Mouse (Mus musculus) CH12.LX (cell line): ENCODE measurements at regions not wholly inside any gene's neighbourhood (a gene's known extent, or its start where the extent isn't known, plus 50 kb on each side); places are given as distances from the start of the nearest gene placed in this dataset.

Experiments
- DNase-seq: peaks from one replicate; pipeline ENCODE4 v3.0.0-alpha.2; 2013; ENCODE audit errors: extremely low read depth
- H3K27ac ChIP-seq: 2 replicates; pipeline ENCODE4 v1.5.1; 2012; ENCODE audit warnings: low read depth, mild to moderate bottlenecking, control low read depth, moderate library complexity; ENCODE audit not compliant: insufficient read depth
- H3K27me3 ChIP-seq: replicated peaks from 2 replicates; pipeline ENCODE3; 2012; ENCODE audit warnings: inconsistent platforms
- H3K36me3 ChIP-seq, 2 experiments: replicated peaks in 1 of 2; 2 replicates each; pipeline versions ENCODE3 to v1.6.1; 2012; ENCODE audit warnings: inconsistent platforms in 1 of 2, low read length in 1 of 2, mild to moderate bottlenecking in 1 of 2, mixed read lengths in 1 of 2, moderate library complexity in 1 of 2; ENCODE audit not compliant: control insufficient read depth in 1 of 2, insufficient read depth in 1 of 2
- H3K4me1 ChIP-seq, 2 experiments: 2 replicates each; pipeline ENCODE4 v1.6.1; 2012; ENCODE audit warnings: inconsistent platforms in 1 of 2, moderate library complexity in 1 of 2; ENCODE audit not compliant: insufficient read depth in 2 of 2, control insufficient read depth in 1 of 2
- H3K4me2 ChIP-seq: 2 replicates; pipeline ENCODE4 v1.6.1; 2012; ENCODE audit warnings: low read depth, mild to moderate bottlenecking, control low read depth; ENCODE audit not compliant: poor library complexity, insufficient read depth, severe bottlenecking
- H3K4me3 ChIP-seq, 3 experiments: fragments of 150-350 bp in 1 of 3; sonication (generic) in 1 of 3; replicated peaks in 1 of 3; 2 replicates each; pipeline versions ENCODE3 to v1.5.1; 2011 to 2012; ENCODE audit warnings: low read depth in 2 of 3, low read length in 2 of 3, mild to moderate bottlenecking in 2 of 3, moderate library complexity in 2 of 3, control low read depth in 1 of 3, improper control_type of control experiment in 1 of 3, inconsistent platforms in 1 of 3, mixed read lengths in 1 of 3; ENCODE audit not compliant: poor library complexity in 1 of 3
- H3K79me2 ChIP-seq: replicated peaks from 2 replicates; pipeline ENCODE4 v1.6.1; 2012; ENCODE audit warnings: mild to moderate bottlenecking, moderate library complexity; ENCODE audit not compliant: control insufficient read depth, poor library complexity, insufficient read depth, severe bottlenecking; ENCODE audit errors: extremely low read depth
- H3K9ac ChIP-seq: 2 replicates; pipeline ENCODE4 v1.6.1; 2012; ENCODE audit warnings: low read depth, mild to moderate bottlenecking, control low read depth, moderate library complexity; ENCODE audit not compliant: insufficient read depth
- H3K9me3 ChIP-seq: replicated peaks from 2 replicates; pipeline ENCODE3; 2012; ENCODE audit warnings: low read length, inconsistent platforms, mixed read lengths
- BHLHE40 ChIP-seq: IDR thresholded peaks from 2 replicates; pipeline ENCODE4 v1.6.1; 2011; ENCODE audit warnings: mild to moderate bottlenecking, low read depth, low read length, improper control_type of control experiment
- CHD1 ChIP-seq: IDR thresholded peaks from 2 replicates; pipeline ENCODE4 v1.6.1; 2012; ENCODE audit warnings: low read depth, low read length, improper control_type of control experiment, inconsistent platforms
- CTCF ChIP-seq, 2 experiments: IDR thresholded peaks in 1 of 2; conservative IDR thresholded peaks in 1 of 2; 2 replicates each; pipeline ENCODE4 v1.5.1; 2011 to 2012; ENCODE audit warnings: low read depth in 2 of 2, low read length in 2 of 2, improper control_type of control experiment in 1 of 2, inconsistent platforms in 1 of 2, mild to moderate bottlenecking in 1 of 2, moderate library complexity in 1 of 2
- E2F4 ChIP-seq: IDR thresholded peaks from 2 replicates; pipeline ENCODE4 v1.6.1; 2011; ENCODE audit warnings: low read depth, low read length, improper control_type of control experiment; ENCODE audit not compliant: insufficient replicate concordance
- ELF1 ChIP-seq: IDR thresholded peaks from 2 replicates; pipeline ENCODE4 v1.6.1; 2014; ENCODE audit warnings: low read depth, mild to moderate bottlenecking, inconsistent platforms, low read length, improper control_type of control experiment
- EP300 ChIP-seq: IDR thresholded peaks from 2 replicates; pipeline ENCODE4 v1.6.1; 2011; ENCODE audit warnings: low read length, improper control_type of control experiment
- ETS1 ChIP-seq: conservative IDR thresholded peaks from 2 replicates; pipeline ENCODE4 v1.6.1; 2012; ENCODE audit warnings: low read depth, mild to moderate bottlenecking, inconsistent platforms, low read length, improper control_type of control experiment, moderate library complexity
- GABPA ChIP-seq: IDR thresholded peaks from 2 replicates; pipeline ENCODE4 v1.6.1; 2012; ENCODE audit warnings: low read depth, low read length, improper control_type of control experiment, inconsistent platforms; ENCODE audit not compliant: insufficient replicate concordance
- HCFC1 ChIP-seq: IDR thresholded peaks from 2 replicates; pipeline ENCODE4 v1.6.1; 2012; ENCODE audit warnings: low read depth, mild to moderate bottlenecking, inconsistent platforms, low read length, improper control_type of control experiment
- JUN ChIP-seq: IDR thresholded peaks from 2 replicates; pipeline ENCODE4 v1.6.1; 2011; ENCODE audit warnings: low read depth, mild to moderate bottlenecking, low read length, improper control_type of control experiment, moderate library complexity; ENCODE audit not compliant: insufficient read depth
- JUND ChIP-seq: conservative IDR thresholded peaks from 2 replicates; pipeline ENCODE4 v1.6.1; 2011; ENCODE audit warnings: low read depth, low read length, improper control_type of control experiment
- KAT2A ChIP-seq: IDR thresholded peaks from 2 replicates; pipeline ENCODE4 v1.6.1; 2012; ENCODE audit warnings: low read length, improper control_type of control experiment, inconsistent platforms; ENCODE audit not compliant: insufficient replicate concordance
- MAX ChIP-seq: IDR thresholded peaks from 2 replicates; pipeline ENCODE4 v1.6.1; 2011; ENCODE audit warnings: low read length, improper control_type of control experiment
- MAZ ChIP-seq: IDR thresholded peaks from 2 replicates; pipeline ENCODE4 v1.6.1; 2012; ENCODE audit warnings: low read depth, mild to moderate bottlenecking, inconsistent platforms, low read length, improper control_type of control experiment, moderate library complexity
- MEF2A ChIP-seq: IDR thresholded peaks from 2 replicates; pipeline ENCODE4 v1.6.1; 2014; ENCODE audit warnings: low read depth, mild to moderate bottlenecking, inconsistent platforms, low read length, improper control_type of control experiment, borderline replicate concordance
- MXI1 ChIP-seq: IDR thresholded peaks from 2 replicates; pipeline ENCODE4 v1.6.1; 2011; ENCODE audit warnings: mild to moderate bottlenecking, low read depth, low read length, improper control_type of control experiment
- MYC ChIP-seq: IDR thresholded peaks from 2 replicates; pipeline ENCODE4 v1.6.1; 2011; ENCODE audit warnings: low read depth, mild to moderate bottlenecking, improper control_type of control experiment, low read length
- NELFE ChIP-seq: IDR thresholded peaks from 2 replicates; pipeline ENCODE4 v1.6.1; 2011; ENCODE audit warnings: low read depth, low read length, improper control_type of control experiment
- NRF1 ChIP-seq: IDR thresholded peaks from 2 replicates; pipeline ENCODE4 v1.6.1; 2014; ENCODE audit warnings: low read depth, mild to moderate bottlenecking, inconsistent platforms, low read length, improper control_type of control experiment, moderate library complexity
- PAX5 ChIP-seq: IDR thresholded peaks from 2 replicates; pipeline ENCODE4 v1.6.1; 2012; ENCODE audit warnings: low read length, inconsistent platforms, mixed read lengths
- POLR2A ChIP-seq: IDR thresholded peaks from 2 replicates; pipeline ENCODE4 v1.6.1; 2011; ENCODE audit warnings: low read depth, mild to moderate bottlenecking, improper control_type of control experiment, low read length
- RAD21 ChIP-seq: IDR thresholded peaks from 2 replicates; pipeline ENCODE4 v1.6.1; 2011; ENCODE audit warnings: low read depth, mild to moderate bottlenecking, low read length, improper control_type of control experiment, moderate library complexity
- RCOR1 ChIP-seq: conservative IDR thresholded peaks from 2 replicates; pipeline ENCODE4 v1.6.1; 2012; ENCODE audit warnings: low read depth, mild to moderate bottlenecking, inconsistent platforms, low read length, improper control_type of control experiment
- SIN3A ChIP-seq: IDR thresholded peaks from 2 replicates; pipeline ENCODE4 v1.6.1; 2012; ENCODE audit warnings: low read length, improper control_type of control experiment, inconsistent platforms
- TBP ChIP-seq: conservative IDR thresholded peaks from 2 replicates; pipeline ENCODE4 v1.6.1; 2011; ENCODE audit warnings: low read depth, low read length, improper control_type of control experiment
- TCF12 ChIP-seq: IDR thresholded peaks from 2 replicates; pipeline ENCODE4 v1.6.1; 2014; ENCODE audit warnings: low read depth, mild to moderate bottlenecking, inconsistent platforms, low read length, improper control_type of control experiment
- UBTF ChIP-seq: IDR thresholded peaks from 2 replicates; pipeline ENCODE4 v1.6.1; 2012; ENCODE audit warnings: low read depth, mild to moderate bottlenecking, inconsistent platforms, low read length, improper control_type of control experiment, moderate library complexity
- USF1 ChIP-seq: IDR thresholded peaks from 2 replicates; pipeline ENCODE4 v1.6.1; 2014; ENCODE audit warnings: low read depth, mild to moderate bottlenecking, inconsistent platforms, low read length, improper control_type of control experiment
- USF2 ChIP-seq: conservative IDR thresholded peaks from 2 replicates; pipeline ENCODE4 v1.6.1; 2011; ENCODE audit warnings: low read depth, low read length, improper control_type of control experiment
- ZC3H11A ChIP-seq: IDR thresholded peaks from 2 replicates; pipeline ENCODE4 v1.6.1; 2012; ENCODE audit warnings: low read depth, mild to moderate bottlenecking, inconsistent platforms, low read length, improper control_type of control experiment
- ZKSCAN1 ChIP-seq: IDR thresholded peaks from 2 replicates; pipeline ENCODE4 v1.6.1; 2012; ENCODE audit warnings: low read depth, inconsistent platforms, low read length, improper control_type of control experiment, borderline replicate concordance
- ZMIZ1 ChIP-seq: IDR thresholded peaks from 2 replicates; pipeline ENCODE4 v1.6.1; 2012; ENCODE audit warnings: low read depth, mild to moderate bottlenecking, inconsistent platforms, low read length, improper control_type of control experiment
- ZNF384 ChIP-seq: IDR thresholded peaks from 2 replicates; pipeline ENCODE4 v1.6.1; 2012; ENCODE audit warnings: low read depth, low read length, improper control_type of control experiment, inconsistent platforms
- dilution Hi-C: fragments of 300-500 bp; cut with MboI; formaldehyde crosslinking; loops from 2 replicates; pipeline ENCODE4 v1.14.3; 2020; ENCODE audit warnings: low sequenced_read_pairs; ENCODE audit not compliant: extremely low pct_unique_long_range_greater_than_20kb, extremely low pct_ligation_motif_present
- in situ Hi-C: fragments of 300-500 bp; cut with MboI; formaldehyde crosslinking; loops from 3 replicates; pipeline ENCODE4 v1.14.3; 2019; ENCODE audit warnings: low sequenced_read_pairs, low pct_ligation_motif_present, low pct_unique_long_range_greater_than_20kb, mixed read lengths

- Histone ChIP-seq H3K79me2 (no peaks in the 10 kb centered on the region), H3K9me3 (no peaks in the 10 kb centered on the region), H3K27ac (peak overlapping the region; percentile 70), H3K4me1 (peaks cover 32 to 48% of the 10 kb centered on the region in 2 experiments), H3K4me3 (peak overlapping the region in 1 of 3 experiments; percentile 27), H3K27me3 (no peaks in the 10 kb centered on the region), H3K4me2 (peak overlapping the region; percentile 63), H3K36me3 (no peaks in the 10 kb centered on the region), H3K9ac (peak overlapping the region; percentile 69)
- in situ Hi-C loops (no loop called here), dilution Hi-C loops (no loop called here)
- no peak for DNase-seq
- peak; percentile 42; the same call in 1 of the 2 replicates for TF ChIP-seq MXI1
- TF ChIP-seq ZC3H11A, result no peak
- TF ChIP-seq MYC, result 0 out of 2 replicates have a peak, but pooled peaks have one; percentile 51
- TF ChIP-seq ZNF384, result no peak
- TF ChIP-seq ZKSCAN1, result peak; percentile 79
Measured at GRCm38 (mm10) chr1:157028682-157029081, 79.8 kb downstream of the Tex35 start.

GRCm38 (mm10) chr1:157027681-157028080, 80.8 kb downstream of the Tex35 start:
- Histone ChIP-seq H3K9ac (peak overlapping the region; percentile 45), H3K4me2 (peak overlapping the region; percentile 63), H3K9me3 (no peaks in the 10 kb centered on the region), H3K27ac (peak overlapping the region; percentile 95), H3K36me3 (no peaks in the 10 kb centered on the region), H3K4me1 (peaks cover 33 to 58% of the 10 kb centered on the region in 2 experiments), H3K79me2 (no peaks in the 10 kb centered on the region), H3K27me3 (no peaks in the 10 kb centered on the region), H3K4me3 (no peak overlapping the region)
- in situ Hi-C loops, result no loop called here
- peak; percentile 82 for DNase-seq
- dilution Hi-C loops, result no loop called here
- TF ChIP-seq POLR2A (peak; percentile 28; the same call in 1 of the 2 replicates), JUN (peak; percentile 82), PAX5 (no peak), MEF2A (peak; percentile 96), CHD1 (peak; percentile 93), ETS1 (peak; percentile 94), USF1 (no peak), EP300 (peak; percentile 98), ZNF384 (peak; percentile 98), E2F4 (no peak), RCOR1 (peak; percentile 93), TBP (no peak), SIN3A (peak; percentile 65), GABPA (no peak), USF2 (no peak), NELFE (no peak), BHLHE40 (peak; percentile 96), ZKSCAN1 (no peak), TCF12 (peak; percentile 99), ELF1 (0 out of 2 replicates have a peak, but pooled peaks have one; percentile 40), ZMIZ1 (no peak; the same call in 1 of the 2 replicates), MAZ (peak; percentile 91; the same call in 1 of the 2 replicates), CTCF (conservative IDR thresholded peaks at IDR 0.05 in 1 of 2, IDR thresholded peaks at IDR 0.05 in 1 of 2; ENCODE audit: low read depth in 2 of 2, low read length in 2 of 2) (no peak), JUND (peak; percentile 82), HCFC1 (peak; percentile 48), NRF1 (peak; percentile 67), MYC (peak; percentile 94), KAT2A (no peak), MAX (peak; percentile 90), MXI1 (peak; percentile 70), UBTF (no peak), RAD21 (peak; percentile 25)
